Mouse (Mus musculus): Measurements from ENCODE around the gene Adcy1. TPM values are rescaled to one million over a fixed set of nuclear protein-coding genes. Genes with fewer than 3 reads are reported as not detected.

The Adcy1 gene
- total RNA-seq, 2 experiments from 2014 or later: not detected

GRCm38 (mm10) chr11:7132736-7133387, 69.6 kb downstream of the Adcy1 start:
- no peak for ATAC-seq (replicated peaks; ENCODE audit: low FRiP score, poor library complexity, severe bottlenecking)

GRCm38 (mm10) chr11:7133736-7134135, 70.4 kb downstream of the Adcy1 start:
- ATAC-seq (replicated peaks; ENCODE audit: low FRiP score, poor library complexity, severe bottlenecking): no peak

GRCm38 (mm10) chr11:7134319-7134718, 71.0 kb downstream of the Adcy1 start:
- ATAC-seq (replicated peaks; ENCODE audit: low FRiP score, poor library complexity, severe bottlenecking): no peak

- ATAC-seq (replicated peaks; ENCODE audit: low FRiP score, poor library complexity, severe bottlenecking): no peak
These were observed 72.0 kb downstream of the Adcy1 start for GRCm38 (mm10) chr11:7135301-7135700.

- no peak for ATAC-seq (replicated peaks; ENCODE audit: low FRiP score, poor library complexity, severe bottlenecking)
These were observed 72.5 kb downstream of the Adcy1 start for GRCm38 (mm10) chr11:7135763-7136162.

GRCm38 (mm10) chr11:7136246-7136855, 73.1 kb downstream of the Adcy1 start:
- ATAC-seq (replicated peaks; ENCODE audit: low FRiP score, poor library complexity, severe bottlenecking): no peak

GRCm38 (mm10) chr11:7138370-7138769, 75.1 kb downstream of the Adcy1 start:
- ATAC-seq (replicated peaks; ENCODE audit: low FRiP score, poor library complexity, severe bottlenecking): no peak

GRCm38 (mm10) chr11:7140449-7140848, 77.2 kb downstream of the Adcy1 start:
- ATAC-seq (replicated peaks; ENCODE audit: low FRiP score, poor library complexity, severe bottlenecking): no peak

GRCm38 (mm10) chr11:7142725-7143124, 79.4 kb downstream of the Adcy1 start:
- no peak for ATAC-seq (replicated peaks; ENCODE audit: low FRiP score, poor library complexity, severe bottlenecking)

- ATAC-seq (replicated peaks; ENCODE audit: low FRiP score, poor library complexity, severe bottlenecking): no peak
These were observed 81.1 kb downstream of the Adcy1 start for GRCm38 (mm10) chr11:7144369-7144768.

GRCm38 (mm10) chr11:7145221-7145620, 81.9 kb downstream of the Adcy1 start:
- ATAC-seq (replicated peaks; ENCODE audit: low FRiP score, poor library complexity, severe bottlenecking): no peak

GRCm38 (mm10) chr11:7147536-7147935, 84.2 kb downstream of the Adcy1 start:
- no peak for ATAC-seq (replicated peaks; ENCODE audit: low FRiP score, poor library complexity, severe bottlenecking)

GRCm38 (mm10) chr11:7147945-7148344, 84.7 kb downstream of the Adcy1 start:
- no peak for ATAC-seq (replicated peaks; ENCODE audit: low FRiP score, poor library complexity, severe bottlenecking)

GRCm38 (mm10) chr11:7149471-7149870, 86.2 kb downstream of the Adcy1 start:
- no peak for ATAC-seq (replicated peaks; ENCODE audit: low FRiP score, poor library complexity, severe bottlenecking)

GRCm38 (mm10) chr11:7150511-7150910, 87.2 kb downstream of the Adcy1 start:
- no peak for ATAC-seq (replicated peaks; ENCODE audit: low FRiP score, poor library complexity, severe bottlenecking)

GRCm38 (mm10) chr11:7152371-7152770, 89.1 kb downstream of the Adcy1 start:
- ATAC-seq (replicated peaks; ENCODE audit: low FRiP score, poor library complexity, severe bottlenecking): no peak

GRCm38 (mm10) chr11:7153081-7153480, 89.8 kb downstream of the Adcy1 start:
- ATAC-seq (replicated peaks; ENCODE audit: low FRiP score, poor library complexity, severe bottlenecking): no peak

GRCm38 (mm10) chr11:7156427-7156826, 93.1 kb downstream of the Adcy1 start:
- no peak for ATAC-seq (replicated peaks; ENCODE audit: low FRiP score, poor library complexity, severe bottlenecking)

GRCm38 (mm10) chr11:7158196-7158595, 94.9 kb downstream of the Adcy1 start:
- ATAC-seq (replicated peaks; ENCODE audit: low FRiP score, poor library complexity, severe bottlenecking): no peak

GRCm38 (mm10) chr11:7160146-7160545, 96.9 kb downstream of the Adcy1 start:
- ATAC-seq (replicated peaks; ENCODE audit: low FRiP score, poor library complexity, severe bottlenecking): no peak

GRCm38 (mm10) chr11:7160637-7161101, 97.4 kb downstream of the Adcy1 start:
- ATAC-seq (replicated peaks; ENCODE audit: low FRiP score, poor library complexity, severe bottlenecking): no peak
